Mouse (Mus musculus) liver, adult 2 months (tissue): ENCODE data around the gene Anxa5.

Source experiments
- CTCF ChIP-seq: fragments of 200-500 bp; IDR thresholded peaks from 2 replicates; pipeline ENCODE4 v1.5.1; 2011; ENCODE audit warnings: low read depth, low read length, control low read depth
- POLR2A ChIP-seq: fragments of 200-500 bp; IDR thresholded peaks from 2 replicates; pipeline ENCODE4 v1.6.1; 2011; ENCODE audit warnings: low read length, control low read depth; ENCODE audit not compliant: insufficient read depth; ENCODE audit errors: extremely low read depth

DNA sequence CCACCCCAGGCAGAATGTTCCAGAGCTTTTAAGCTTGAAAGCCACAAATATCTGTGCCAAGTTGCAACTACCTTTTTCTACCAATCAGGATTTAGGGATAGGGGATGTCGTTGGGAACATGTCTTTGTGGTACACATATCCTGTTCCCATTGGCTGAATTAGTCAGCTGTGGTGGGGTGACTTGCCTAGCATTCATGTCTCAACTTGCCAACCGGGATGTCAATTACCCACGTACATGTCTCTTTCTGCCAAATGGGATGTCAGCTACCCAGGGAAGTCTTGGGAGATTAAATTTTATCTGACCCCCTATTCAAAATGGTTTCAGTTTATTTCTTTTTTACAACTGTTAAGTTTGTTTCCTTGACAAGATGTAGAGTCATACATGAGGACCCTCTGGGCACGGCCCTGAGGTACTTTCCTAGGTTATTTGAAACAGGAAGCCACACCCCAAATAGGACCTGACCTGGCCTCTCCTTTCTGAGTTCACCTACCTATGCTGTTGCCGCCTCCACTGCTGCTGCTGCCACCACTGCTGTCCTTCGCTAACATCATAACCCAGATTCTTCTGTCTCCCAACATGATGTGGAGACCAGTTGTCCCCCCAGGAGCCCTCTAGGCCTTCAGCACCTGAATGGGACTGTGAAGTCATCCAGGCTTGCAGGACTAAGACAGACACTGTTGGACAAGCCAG, 13.3 kb upstream of the Anxa5 start:
- TF ChIP-seq POLR2A (no peak), CTCF (no peak)
